Mouse (Mus musculus) MEL (cell line): Measurements from ENCODE around the gene Rps15. TPM values are rescaled to one million over a fixed set of nuclear protein-coding genes. Genes with fewer than 3 reads are reported as not detected.
A peak's percentile ranks its signal among the peaks of the same experiment; 100 is the strongest.

Experiments
- DNase-seq: peaks from one replicate; pipeline ENCODE4 v3.0.0; 2011; ENCODE audit warnings: low read depth, low spot score
- H3K27ac ChIP-seq: 2 replicates; pipeline ENCODE4 v1.5.1; 2012; ENCODE audit warnings: low read depth, mild to moderate bottlenecking, control low read depth, low read length, moderate library complexity; ENCODE audit not compliant: control insufficient read depth
- H3K27me3 ChIP-seq, 2 experiments: fragments of 150-350 bp in 1 of 2; sonication (generic) in 1 of 2; 2 replicates each; pipeline ENCODE4 v1.6.1; 2012; ENCODE audit warnings: low read length in 2 of 2, mild to moderate bottlenecking in 2 of 2, improper control_type of control experiment in 1 of 2, moderate library complexity in 1 of 2; ENCODE audit not compliant: insufficient read depth in 2 of 2, control insufficient read depth in 1 of 2
- H3K36me3 ChIP-seq, 2 experiments: 2 replicates each; pipeline ENCODE4 v1.6.1; 2012 to 2014; ENCODE audit warnings: low read length in 2 of 2, improper control_type of control experiment in 1 of 2, inconsistent platforms in 1 of 2, mild to moderate bottlenecking in 1 of 2; ENCODE audit not compliant: insufficient read depth in 2 of 2, control insufficient read depth in 1 of 2
- H3K4me1 ChIP-seq, 2 experiments: fragments of 150-350 bp in 1 of 2; sonication (generic) in 1 of 2; 2 replicates each; pipeline ENCODE4 v1.6.1; 2012; ENCODE audit warnings: low read length in 2 of 2, improper control_type of control experiment in 1 of 2, mild to moderate bottlenecking in 1 of 2; ENCODE audit not compliant: insufficient read depth in 2 of 2, control insufficient read depth in 1 of 2
- H3K4me3 ChIP-seq, 2 experiments: fragments of 150-350 bp in 1 of 2; sonication (generic) in 1 of 2; 2 replicates each; pipeline ENCODE4 v1.5.1; 2012; ENCODE audit warnings: low read depth in 2 of 2, low read length in 2 of 2, mild to moderate bottlenecking in 2 of 2, moderate library complexity in 2 of 2, control low read depth in 1 of 2, improper control_type of control experiment in 1 of 2; ENCODE audit not compliant: control insufficient read depth in 1 of 2, insufficient read depth in 1 of 2
- H3K79me2 ChIP-seq: 2 replicates; pipeline ENCODE4 v1.6.1; 2012; ENCODE audit warnings: mild to moderate bottlenecking, low read length, moderate library complexity; ENCODE audit not compliant: control insufficient read depth, poor library complexity, insufficient read depth
- H3K9ac ChIP-seq: 2 replicates; pipeline ENCODE4 v1.6.1; 2012; ENCODE audit warnings: low read depth, mild to moderate bottlenecking, control low read depth, low read length, moderate library complexity; ENCODE audit not compliant: control insufficient read depth, poor library complexity, severe bottlenecking
- H3K9me3 ChIP-seq: fragments of 150-350 bp; sonication (generic); replicated peaks from 2 replicates; pipeline ENCODE4 v1.6.1; 2012; ENCODE audit warnings: mild to moderate bottlenecking, low read length, improper control_type of control experiment, moderate library complexity; ENCODE audit not compliant: insufficient read depth
- E2F4 ChIP-seq: IDR thresholded peaks from 2 replicates; pipeline ENCODE4 v1.6.1; 2011; ENCODE audit warnings: low read depth, low read length, improper control_type of control experiment, borderline replicate concordance
- ELF1 ChIP-seq: IDR thresholded peaks from 2 replicates; pipeline ENCODE4 v1.6.1; 2014; ENCODE audit warnings: low read depth, mild to moderate bottlenecking, inconsistent platforms, low read length, improper control_type of control experiment, moderate library complexity
- EP300 ChIP-seq, 2 experiments: IDR thresholded peaks; 2 replicates each; pipeline ENCODE4 v1.6.1; 2011; ENCODE audit warnings: improper control_type of control experiment in 2 of 2, low read length in 2 of 2, low read depth in 1 of 2, mild to moderate bottlenecking in 1 of 2
- ETS1 ChIP-seq: IDR thresholded peaks from 2 replicates; pipeline ENCODE4 v1.6.1; 2012; ENCODE audit warnings: low read depth, mild to moderate bottlenecking, inconsistent platforms, low read length, improper control_type of control experiment, moderate library complexity
- GATA1 ChIP-seq: IDR thresholded peaks from 2 replicates; pipeline ENCODE4 v1.6.1; 2011; ENCODE audit warnings: low read depth, low read length, improper control_type of control experiment
- HCFC1 ChIP-seq: IDR thresholded peaks from 2 replicates; pipeline ENCODE4 v1.6.1; 2012; ENCODE audit warnings: low read depth, mild to moderate bottlenecking, inconsistent platforms, low read length, improper control_type of control experiment, moderate library complexity
- JUND ChIP-seq: IDR thresholded peaks from 2 replicates; pipeline ENCODE4 v1.6.1; 2011; ENCODE audit warnings: low read depth, mild to moderate bottlenecking, improper control_type of control experiment, low read length
- KAT2A ChIP-seq: conservative IDR thresholded peaks from 2 replicates; pipeline ENCODE4 v1.6.1; 2012; ENCODE audit warnings: low read depth, low read length, improper control_type of control experiment, inconsistent platforms
- MAFK ChIP-seq: IDR thresholded peaks from 2 replicates; pipeline ENCODE4 v1.6.1; 2011; ENCODE audit warnings: low read depth, mild to moderate bottlenecking, low read length, improper control_type of control experiment, borderline replicate concordance
- MAX ChIP-seq: IDR thresholded peaks from 2 replicates; pipeline ENCODE4 v1.6.1; 2011; ENCODE audit warnings: low read length, improper control_type of control experiment
- MAZ ChIP-seq: IDR thresholded peaks from 2 replicates; pipeline ENCODE4 v1.6.1; 2012; ENCODE audit warnings: low read depth, mild to moderate bottlenecking, inconsistent platforms, low read length, improper control_type of control experiment
- MEF2A ChIP-seq: IDR thresholded peaks from 2 replicates; pipeline ENCODE4 v1.6.1; 2014; ENCODE audit warnings: low read depth, mild to moderate bottlenecking, inconsistent platforms, low read length, improper control_type of control experiment; ENCODE audit not compliant: poor library complexity, insufficient replicate concordance, severe bottlenecking; ENCODE audit errors: extremely low read depth
- MXI1 ChIP-seq: IDR thresholded peaks from 2 replicates; pipeline ENCODE4 v1.6.1; 2011; ENCODE audit warnings: mild to moderate bottlenecking, low read depth, low read length, improper control_type of control experiment
- MYB ChIP-seq: IDR thresholded peaks from 2 replicates; pipeline ENCODE4 v1.6.1; 2011; ENCODE audit warnings: mild to moderate bottlenecking, low read depth, low read length, improper control_type of control experiment
- MYC ChIP-seq: IDR thresholded peaks from 2 replicates; pipeline ENCODE4 v1.6.1; 2011; ENCODE audit warnings: low read depth, mild to moderate bottlenecking, low read length, improper control_type of control experiment, moderate library complexity
- NELFE ChIP-seq: IDR thresholded peaks from 2 replicates; pipeline ENCODE4 v1.6.1; 2011; ENCODE audit warnings: low read depth, low read length, improper control_type of control experiment
- NRF1 ChIP-seq: IDR thresholded peaks from 2 replicates; pipeline ENCODE4 v1.6.1; 2014; ENCODE audit warnings: low read depth, mild to moderate bottlenecking, inconsistent platforms, low read length, improper control_type of control experiment, moderate library complexity; ENCODE audit not compliant: poor library complexity, insufficient read depth, severe bottlenecking
- POLR2A ChIP-seq, 2 experiments: IDR thresholded peaks; 2 replicates each; pipeline ENCODE4 v1.6.1; 2011 to 2012; ENCODE audit warnings: low read length in 2 of 2, mild to moderate bottlenecking in 2 of 2, control low read depth in 1 of 2, improper control_type of control experiment in 1 of 2, low read depth in 1 of 2, moderate library complexity in 1 of 2; ENCODE audit not compliant: control insufficient read depth in 1 of 2, insufficient read depth in 1 of 2, poor library complexity in 1 of 2
- POLR2AphosphoS2 ChIP-seq: IDR thresholded peaks from 2 replicates; pipeline ENCODE4 v1.6.1; 2011; ENCODE audit warnings: low read length, improper control_type of control experiment
- RAD21 ChIP-seq: IDR thresholded peaks from 2 replicates; pipeline ENCODE4 v1.6.1; 2011; ENCODE audit warnings: mild to moderate bottlenecking, low read depth, low read length, improper control_type of control experiment
- RCOR1 ChIP-seq: IDR thresholded peaks from 2 replicates; pipeline ENCODE4 v1.6.1; 2012; ENCODE audit warnings: low read depth, mild to moderate bottlenecking, inconsistent platforms, low read length, improper control_type of control experiment
- SIN3A ChIP-seq: IDR thresholded peaks from 2 replicates; pipeline ENCODE4 v1.6.1; 2012; ENCODE audit warnings: low read length, improper control_type of control experiment, inconsistent platforms
- SMC3 ChIP-seq: IDR thresholded peaks from 2 replicates; pipeline ENCODE4 v1.6.1; 2011; ENCODE audit warnings: low read depth, low read length, improper control_type of control experiment
- TAL1 ChIP-seq: IDR thresholded peaks from 2 replicates; pipeline ENCODE4 v1.6.1; 2012; ENCODE audit warnings: mild to moderate bottlenecking, inconsistent platforms, low read length, moderate library complexity, mixed read lengths
- TBP ChIP-seq: IDR thresholded peaks from 2 replicates; pipeline ENCODE4 v1.8.0; 2011; ENCODE audit warnings: low read depth, low read length, improper control_type of control experiment
- TCF12 ChIP-seq: IDR thresholded peaks from 2 replicates; pipeline ENCODE4 v1.6.1; 2014; ENCODE audit warnings: low read depth, mild to moderate bottlenecking, inconsistent platforms, low read length, improper control_type of control experiment, moderate library complexity
- UBTF ChIP-seq: IDR thresholded peaks from 2 replicates; pipeline ENCODE4 v1.6.1; 2012; ENCODE audit warnings: low read depth, mild to moderate bottlenecking, inconsistent platforms, low read length, improper control_type of control experiment, moderate library complexity, borderline replicate concordance; ENCODE audit not compliant: insufficient read depth
- ZKSCAN1 ChIP-seq: IDR thresholded peaks from 2 replicates; pipeline ENCODE4 v1.6.1; 2012; ENCODE audit warnings: low read depth, mild to moderate bottlenecking, inconsistent platforms, low read length, improper control_type of control experiment, moderate library complexity
- ZMIZ1 ChIP-seq: IDR thresholded peaks from 2 replicates; pipeline ENCODE4 v1.6.1; 2012; ENCODE audit warnings: low read depth, mild to moderate bottlenecking, inconsistent platforms, low read length, improper control_type of control experiment, moderate library complexity
- ZNF384 ChIP-seq: IDR thresholded peaks from 2 replicates; pipeline ENCODE4 v1.6.1; 2012; ENCODE audit warnings: low read depth, mild to moderate bottlenecking, inconsistent platforms, low read length, improper control_type of control experiment
- polyA plus RNA-seq, 2 experiments: library from polyadenylated mRNA; stranded (reverse) in 1 of 2; unstranded in 1 of 2; fragments of >175 nt in 1 of 2; fragments of >200 nt in 1 of 2; gene quantifications; 2 replicates each; pipeline versions ENCODE4 v1.2.1 to v1.2.4; 2012; ENCODE audit warnings: low replicate concordance in 2 of 2, low read depth in 1 of 2; ENCODE audit not compliant: insufficient read length in 2 of 2, insufficient read depth in 1 of 2, missing spikeins in 1 of 2
- total RNA-seq: library from RNA; depleted of rRNA; stranded (reverse); fragments of 300-350 nt; gene quantifications from 2 replicates; pipeline ENCODE4 v1.2.3, GENCODE M21; 2012

The Rps15 gene
- total and polyA plus RNA-seq, 3 experiments = 1,331 to 4,320 (median 3,905) TPM

DNA sequence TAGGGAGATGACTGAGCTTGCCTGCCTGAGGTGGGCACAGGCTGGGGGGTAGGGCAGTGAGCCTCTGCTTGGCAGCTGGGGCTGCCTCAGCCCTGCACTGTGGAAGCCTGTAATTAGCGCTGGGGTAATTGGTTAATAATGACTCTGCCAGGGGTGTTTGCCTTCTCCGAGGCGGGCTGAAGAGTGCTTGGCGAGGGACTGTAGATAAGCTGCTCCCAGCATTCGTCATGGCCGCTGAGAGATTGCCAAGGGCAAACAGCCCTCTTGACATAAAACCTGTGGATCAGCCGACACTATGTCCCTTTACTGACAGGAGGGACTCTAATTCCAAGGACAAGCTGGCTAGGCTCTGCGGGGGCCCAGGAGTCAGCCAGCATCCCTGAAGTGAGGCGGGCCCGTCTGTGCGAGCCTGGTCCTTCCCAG lies 24.1 kb downstream of the Rps15 start (continued):
- no peak for TF ChIP-seq RAD21

DNA sequence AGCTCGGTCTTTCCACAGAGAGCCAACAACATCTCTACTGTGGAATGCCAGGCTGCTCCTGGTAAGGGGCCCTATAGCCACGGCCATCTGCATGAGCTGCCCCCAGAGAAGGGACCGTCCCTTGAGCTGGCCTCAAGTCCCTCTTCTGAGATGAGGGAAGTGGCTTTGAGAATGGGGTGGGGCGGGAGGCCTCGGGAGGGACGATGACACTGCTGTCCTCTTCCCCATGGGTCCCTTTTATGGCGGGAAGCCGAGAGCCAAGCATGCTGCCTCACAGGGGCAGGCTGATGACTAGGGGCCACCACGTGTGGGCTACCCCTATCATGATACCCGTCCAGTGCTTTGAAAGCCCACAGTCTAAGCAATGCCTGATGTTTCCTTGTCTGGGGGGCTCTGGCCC lies 24.8 kb downstream of the Rps15 start:
- Histone ChIP-seq H3K4me3 (no peak overlapping the region), H3K9ac (peak overlapping the region; percentile 31), H3K36me3 (peaks cover 0 to 11% of the 10 kb centered on the region in 2 experiments; a peak in 2 of 4 replicates), H3K79me2 (peaks cover 25% of the 10 kb centered on the region), H3K4me1 (peaks cover 0 to 38% of the 10 kb centered on the region in 2 experiments; a peak in 3 of 4 replicates), H3K27me3 (no peaks in the 10 kb centered on the region), H3K27ac (peak overlapping the region; percentile 35), H3K9me3 (no peaks in the 10 kb centered on the region)
- peak; percentile 57 for DNase-seq
- TF ChIP-seq MAX (0 out of 2 replicates have a peak, but pooled peaks have one; percentile 29), MAFK (no peak)

DNA sequence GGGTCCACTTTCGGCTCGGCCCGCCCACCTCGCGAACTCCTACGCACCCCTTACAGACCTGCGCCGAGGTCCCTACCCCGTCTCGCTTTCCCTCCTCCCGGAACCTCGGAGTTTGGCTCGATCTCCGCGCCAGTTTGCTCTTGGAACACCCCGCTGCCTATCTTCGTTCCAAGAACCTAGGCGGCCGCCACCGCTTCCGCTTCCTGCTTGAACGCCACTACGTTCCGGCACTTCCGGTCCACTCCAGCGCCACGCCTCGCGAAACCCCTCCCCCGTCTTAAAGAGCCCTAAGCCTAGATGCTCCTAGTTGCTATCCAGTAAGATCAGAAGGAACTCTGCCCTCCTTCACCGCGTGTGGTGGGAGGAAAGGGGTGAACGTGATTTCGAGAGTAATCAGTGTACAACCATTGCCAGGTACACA lies 28.1 kb downstream of the Rps15 start, which contains the start of gene 2310011J03Rik:
Gene 2310011J03Rik, minus strand, starts transcription at position 198 of the 421 bp plus-strand sequence.
- Histone ChIP-seq H3K27me3 (no peaks in the 10 kb centered on the region), H3K27ac (peak within 1 kb of the TSS; percentile 88), H3K36me3 (peaks cover 0 to 11% of the 10 kb centered on the region in 2 experiments; a peak in 2 of 4 replicates), H3K9ac (peak within 1 kb of the TSS; percentile 86), H3K4me1 (peaks cover 0 to 38% of the 10 kb centered on the region in 2 experiments; a peak in 3 of 4 replicates), H3K79me2 (peaks cover 39% of the 10 kb centered on the region), H3K9me3 (no peaks in the 10 kb centered on the region), H3K4me3 (peak within 1 kb of the TSS; percentile 66 to 79)
- TF ChIP-seq RAD21 = no peak
- no peak for TF ChIP-seq ZKSCAN1
- TF ChIP-seq EP300 (IDR thresholded peaks at IDR 0.05; ENCODE audit: low read depth in 1 of 2, low read length in 2 of 2) = 0 out of 4 replicates have a peak, but pooled peaks of 1 of the 2 experiments have one; percentile 14
- TF ChIP-seq E2F4 = no peak
- no peak for TF ChIP-seq RCOR1
- peak; percentile 99 for TF ChIP-seq ELF1
- no peak for TF ChIP-seq UBTF
- peak; percentile 35; the same call in 1 of the 2 replicates for TF ChIP-seq TCF12
- TF ChIP-seq JUND = no peak
- no peak for TF ChIP-seq GATA1
- TF ChIP-seq ZNF384 = no peak
- TF ChIP-seq KAT2A = no peak; the same call in 1 of the 2 replicates
- no peak for TF ChIP-seq SMC3
- TF ChIP-seq MAX = peak; percentile 28
- no peak for TF ChIP-seq TAL1
- TF ChIP-seq MXI1 = peak; percentile 66; the same call in 1 of the 2 replicates
- peak; percentile 86 for TF ChIP-seq POLR2AphosphoS2
- TF ChIP-seq MEF2A = no peak
- TF ChIP-seq NRF1 = no peak
- TF ChIP-seq HCFC1 = peak; percentile 88
- TF ChIP-seq MYB = no peak
- TF ChIP-seq TBP = peak; percentile 75; the same call in 1 of the 2 replicates
- TF ChIP-seq NELFE = peak; percentile 87
- peak; percentile 85 for TF ChIP-seq ZMIZ1
- TF ChIP-seq SIN3A = peak; percentile 95
- peak; percentile 46 for TF ChIP-seq ETS1
- peak; percentile 81 to 94 for TF ChIP-seq POLR2A (IDR thresholded peaks at IDR 0.05; ENCODE audit: control insufficient read depth in 1 of 2, insufficient read depth in 1 of 2, low read depth in 1 of 2, low read length in 2 of 2, poor library complexity in 1 of 2)
- TF ChIP-seq MAZ = 0 out of 2 replicates have a peak, but pooled peaks have one; percentile 47
- peak; percentile 1; the same call in 1 of the 2 replicates for TF ChIP-seq MYC
- DNase-seq = peak; percentile 98
